Mouse (Mus musculus) limb, embryonic 10.5 days (tissue): Measurements from ENCODE around the gene Islr. TPM values are rescaled to one million over a fixed set of nuclear protein-coding genes. Genes with fewer than 3 reads are reported as not detected.

Experiments
- DNase-seq: peaks from one replicate; pipeline ENCODE4 v3.0.0-alpha.2; 2017; ENCODE audit warnings: low spot score
- H3K27ac ChIP-seq: fragments of 300-500 bp; sonication (generic); 2 replicates; pipeline ENCODE4 v1.5.1; 2016; ENCODE audit warnings: mild to moderate bottlenecking
- H3K27me3 ChIP-seq: fragments of 300-500 bp; sonication (generic); 2 replicates; pipeline ENCODE4 v1.6.1; 2016; ENCODE audit warnings: low read depth, mild to moderate bottlenecking; ENCODE audit not compliant: poor library complexity, severe bottlenecking
- H3K36me3 ChIP-seq: fragments of 300-500 bp; sonication (generic); 2 replicates; pipeline ENCODE4 v1.6.1; 2016; ENCODE audit warnings: mild to moderate bottlenecking, moderate library complexity
- H3K4me1 ChIP-seq: fragments of 300-500 bp; sonication (generic); 2 replicates; pipeline ENCODE4 v1.6.1; 2016
- H3K4me3 ChIP-seq: fragments of 300-500 bp; sonication (generic); 2 replicates; pipeline ENCODE4 v1.5.1; 2016; ENCODE audit warnings: mild to moderate bottlenecking, moderate library complexity
- H3K9me3 ChIP-seq: fragments of 300-500 bp; sonication (generic); replicated peaks from 2 replicates; pipeline ENCODE4 v1.6.1; 2016; ENCODE audit warnings: mild to moderate bottlenecking
- WGBS: fragments of 180-500 bp; shearing (Covaris S2); methylation state at CpG from one replicate; pipeline ENCODE4 v1.1.7; 2016; 5-methylcytosine and 5-hydroxymethylcytosine counted together
- polyA plus RNA-seq: library from polyadenylated mRNA; unstranded; fragments of >200 nt; fragmentation: Nextera tagmentation; extraction: Ambion mirVana; gene quantifications from 2 replicates; pipeline ENCODE4 v1.2.1, GENCODE M21; 2016

Islr gene
- polyA plus RNA-seq, 1 experiment from 2014 or later: 33.2 TPM

DNA sequence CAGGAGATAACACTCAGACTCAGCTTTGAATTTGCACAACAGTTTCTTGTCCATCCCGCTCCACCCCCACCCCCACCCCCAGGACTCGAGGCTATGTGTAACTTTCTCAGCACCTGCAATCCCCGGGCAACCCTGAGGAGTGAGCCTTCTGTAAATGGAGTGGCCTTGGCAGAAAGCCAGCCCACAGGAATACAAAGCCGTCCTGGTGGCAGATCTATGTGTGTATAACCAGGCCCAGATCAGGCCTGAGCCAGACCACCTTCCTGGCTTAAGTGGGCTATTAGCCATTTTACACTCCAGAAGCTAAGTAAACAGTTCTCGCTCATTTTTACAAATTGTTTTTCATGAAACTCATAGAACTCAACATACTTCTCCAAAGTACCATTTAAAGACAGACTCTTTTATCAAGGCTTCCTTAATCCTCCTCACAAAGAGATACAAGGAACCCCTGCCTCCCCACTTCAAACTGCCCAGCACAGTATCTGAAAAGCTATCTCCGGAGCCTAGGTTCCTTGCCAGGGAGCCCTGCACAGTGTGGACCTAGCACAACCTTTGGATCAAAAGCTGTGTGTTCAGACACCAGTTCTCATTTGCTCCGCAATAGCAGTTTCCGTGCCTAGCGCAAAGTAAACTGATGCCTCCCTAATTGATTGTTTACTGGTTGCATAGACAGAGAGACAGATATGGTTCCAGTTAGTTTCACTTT lies 37.8 kb upstream of the Islr start:
- 70% methylated on average over 9 of the region's 9 CpGs for WGBS
- no peak overlapping the region for H3K4me3 ChIP-seq
- H3K4me1 ChIP-seq: peaks cover 10% of the 10 kb centered on the region
- H3K27me3 ChIP-seq: no peaks in the 10 kb centered on the region
- no peaks in the 10 kb centered on the region for H3K9me3 ChIP-seq
- no peak overlapping the region for H3K27ac ChIP-seq
- peaks cover 31% of the 10 kb centered on the region for H3K36me3 ChIP-seq
- no peak for DNase-seq

DNA sequence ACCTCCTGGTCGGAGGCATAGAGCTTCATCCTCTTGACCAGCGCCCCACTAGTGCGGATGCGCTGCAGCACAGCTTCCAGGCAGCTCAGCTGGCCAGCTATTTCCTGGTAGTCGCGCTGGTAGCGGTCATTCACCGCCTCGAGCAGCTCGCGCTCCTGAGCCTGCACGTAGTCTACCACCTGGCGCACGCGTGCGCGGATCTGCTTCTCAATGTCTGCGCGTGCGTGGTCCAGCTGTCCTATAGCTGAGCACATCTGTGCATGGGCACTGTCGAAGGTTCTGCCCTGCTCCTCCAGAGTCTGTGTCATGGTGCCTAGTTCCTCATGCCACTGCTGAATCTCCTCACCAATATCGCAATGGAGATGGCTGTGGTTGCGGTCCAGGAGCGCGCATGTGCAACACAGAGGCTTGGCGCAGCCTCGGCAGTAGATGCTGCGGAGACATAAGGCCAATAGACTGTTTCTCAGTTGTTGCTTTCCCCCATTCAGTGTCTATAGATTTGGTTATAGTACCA lies 30.5 kb upstream of the Islr start:
- H3K36me3 ChIP-seq: peaks cover 56% of the 10 kb centered on the region

DNA sequence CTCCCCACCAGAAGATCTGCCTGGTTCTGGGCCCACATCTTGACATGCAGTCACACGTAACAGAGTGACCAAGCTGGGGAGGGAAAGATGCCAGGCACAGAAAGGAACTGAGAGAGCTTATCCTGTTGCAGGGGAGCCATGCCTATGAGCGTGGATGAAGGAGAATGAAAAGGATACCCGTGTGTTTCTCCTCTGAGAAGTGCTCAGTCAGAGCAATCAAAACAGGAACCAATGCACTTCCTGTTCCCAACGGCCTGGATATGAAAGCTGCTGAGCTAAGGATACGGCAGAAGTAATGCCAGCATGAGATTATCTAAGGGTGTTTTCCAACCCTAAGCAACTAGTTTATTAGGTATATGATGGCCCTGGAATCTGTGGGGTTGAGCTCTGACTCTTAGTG lies 28.3 kb upstream of the Islr start:
- Histone ChIP-seq H3K27ac (peak overlapping the region; percentile 7; the same call in 1 of the 2 replicates), H3K27me3 (no peaks in the 10 kb centered on the region), H3K4me1 (peaks cover 16% of the 10 kb centered on the region; the same call in 1 of the 2 replicates), H3K36me3 (peaks cover 77% of the 10 kb centered on the region), H3K4me3 (no peak overlapping the region), H3K9me3 (no peaks in the 10 kb centered on the region)
- 79% methylated on average over 5 of the region's 5 CpGs for WGBS
- no peak for DNase-seq

More for the DNA sequence above, 30.5 kb upstream of the Islr start:
- Histone ChIP-seq H3K27ac (no peak overlapping the region), H3K4me1 (peaks cover 16% of the 10 kb centered on the region; the same call in 1 of the 2 replicates), H3K4me3 (no peak overlapping the region), H3K27me3 (no peaks in the 10 kb centered on the region), H3K9me3 (no peaks in the 10 kb centered on the region)
- DNase-seq: no peak
- 97% methylated on average over 28 of the region's 28 CpGs for WGBS

DNA sequence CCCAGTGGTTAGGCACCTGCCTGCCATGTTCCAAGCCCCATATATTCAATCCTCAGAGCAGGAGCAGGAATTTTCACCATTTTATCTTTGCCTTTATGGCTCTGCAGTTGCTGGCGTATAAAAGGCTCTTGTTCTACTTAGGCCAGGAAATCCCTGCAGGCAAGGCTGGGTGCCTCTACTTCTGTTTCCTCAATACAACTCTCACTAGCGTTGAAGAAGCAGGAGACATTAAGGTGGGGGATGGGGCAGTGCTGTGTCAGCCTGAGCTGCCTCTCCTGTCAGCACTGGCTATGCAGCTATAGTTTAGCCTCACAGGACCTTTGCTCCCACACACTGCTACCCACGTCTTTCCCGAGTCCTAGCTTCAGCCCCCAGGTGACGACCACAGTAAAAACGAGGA lies 27.6 kb upstream of the Islr start:
- no peak overlapping the region for H3K4me3 ChIP-seq
- H3K36me3 ChIP-seq: peaks cover 81% of the 10 kb centered on the region
- WGBS: 75% methylated on average over 6 of the region's 6 CpGs
- DNase-seq: no peak
- peak overlapping the region; percentile 7; the same call in 1 of the 2 replicates for H3K27ac ChIP-seq
- H3K9me3 ChIP-seq: no peaks in the 10 kb centered on the region
- no peaks in the 10 kb centered on the region for H3K27me3 ChIP-seq
- peaks cover 16% of the 10 kb centered on the region; the same call in 1 of the 2 replicates for H3K4me1 ChIP-seq

DNA sequence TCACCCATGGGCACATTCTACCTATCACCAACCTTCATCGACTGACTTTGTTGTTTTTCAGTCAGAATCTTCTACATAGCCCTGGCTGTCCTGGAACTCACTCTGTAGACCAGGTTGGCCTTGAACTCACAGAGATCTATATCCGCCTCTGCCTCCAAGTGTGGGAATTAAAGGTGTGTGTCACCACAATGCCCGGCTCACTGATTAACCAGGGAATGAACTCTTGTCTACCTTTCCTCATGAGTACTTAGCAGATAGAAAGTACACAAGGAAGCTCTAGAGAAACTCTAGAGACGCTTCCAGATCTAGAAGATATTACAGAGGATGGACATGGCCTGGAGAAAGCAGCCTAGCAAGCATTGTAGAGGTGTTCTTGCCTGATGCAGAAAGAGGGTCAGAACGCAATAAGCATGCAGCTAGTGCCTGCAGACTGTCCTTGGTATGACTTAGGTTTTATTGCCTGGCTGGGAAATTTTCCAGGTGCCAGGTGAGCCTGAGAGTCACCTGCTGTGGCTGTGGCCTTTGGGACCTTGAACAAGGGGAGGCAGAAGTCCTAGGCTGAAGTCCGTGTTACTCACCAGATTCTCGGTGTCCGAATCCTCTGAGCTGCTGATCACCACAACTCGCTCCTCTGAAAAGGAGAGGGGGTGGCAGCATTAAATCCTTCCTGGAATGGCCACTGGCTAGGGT lies 24.8 kb upstream of the Islr start:
- Histone ChIP-seq H3K4me1 (peaks cover 16% of the 10 kb centered on the region; the same call in 1 of the 2 replicates), H3K4me3 (no peak overlapping the region), H3K9me3 (no peaks in the 10 kb centered on the region), H3K27ac (no peak overlapping the region; the same call in 1 of the 2 replicates), H3K27me3 (no peaks in the 10 kb centered on the region), H3K36me3 (peaks cover 90% of the 10 kb centered on the region)
- DNase-seq: no peak
- 96% methylated on average over 9 of the region's 9 CpGs for WGBS

DNA sequence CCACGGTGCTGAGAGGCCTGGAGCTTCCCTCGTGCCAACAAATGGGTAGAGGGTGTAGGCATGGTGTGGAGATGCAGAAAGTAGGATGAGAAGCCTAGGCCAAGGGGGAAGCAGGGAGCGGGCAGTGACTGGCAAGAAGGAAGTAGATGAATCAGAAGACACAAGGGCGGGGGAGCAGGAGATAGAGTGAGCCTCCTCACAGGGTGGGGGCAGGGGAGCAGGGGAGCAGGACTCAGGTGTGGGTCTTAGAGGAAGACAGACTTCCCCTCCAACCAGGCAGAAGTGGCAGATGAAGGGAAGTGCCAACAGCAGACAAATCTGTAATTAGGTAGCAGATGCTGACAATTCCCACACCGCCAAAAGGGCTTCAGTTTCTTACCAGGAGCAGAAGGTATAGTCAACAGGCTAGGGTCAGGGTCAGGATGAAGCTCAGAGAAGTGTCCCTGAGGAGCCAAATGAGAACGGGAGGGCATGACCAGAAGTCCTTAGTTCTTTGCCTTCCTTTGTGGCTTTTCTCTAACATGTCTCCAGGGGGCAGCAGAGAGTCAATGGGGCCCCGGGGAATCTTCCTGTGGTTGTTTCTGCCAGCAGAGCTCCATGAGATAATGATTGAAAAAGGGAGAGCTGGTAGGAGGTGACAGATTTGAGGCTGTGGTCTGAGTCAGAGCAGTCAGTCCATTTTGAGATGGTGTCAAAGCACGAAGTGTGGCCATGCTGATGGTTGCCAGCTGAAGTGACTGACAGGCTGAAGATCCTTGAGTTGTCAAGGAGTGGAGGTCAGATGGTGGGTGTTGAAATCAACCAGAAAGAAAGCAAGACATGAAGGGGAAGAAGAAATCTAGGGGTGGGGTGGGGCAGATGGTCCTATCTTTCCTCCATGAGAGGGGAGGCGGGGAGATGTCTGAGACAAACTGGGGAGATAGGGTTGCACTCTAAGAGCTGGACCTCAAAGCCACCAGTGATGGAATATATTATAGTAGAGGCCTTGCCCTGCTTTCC lies 22.1 kb upstream of the Islr start:
- 66% methylated on average over 9 of the region's 9 CpGs for WGBS
- H3K36me3 ChIP-seq: peaks cover 87% of the 10 kb centered on the region
- DNase-seq: peak; percentile 58

DNA sequence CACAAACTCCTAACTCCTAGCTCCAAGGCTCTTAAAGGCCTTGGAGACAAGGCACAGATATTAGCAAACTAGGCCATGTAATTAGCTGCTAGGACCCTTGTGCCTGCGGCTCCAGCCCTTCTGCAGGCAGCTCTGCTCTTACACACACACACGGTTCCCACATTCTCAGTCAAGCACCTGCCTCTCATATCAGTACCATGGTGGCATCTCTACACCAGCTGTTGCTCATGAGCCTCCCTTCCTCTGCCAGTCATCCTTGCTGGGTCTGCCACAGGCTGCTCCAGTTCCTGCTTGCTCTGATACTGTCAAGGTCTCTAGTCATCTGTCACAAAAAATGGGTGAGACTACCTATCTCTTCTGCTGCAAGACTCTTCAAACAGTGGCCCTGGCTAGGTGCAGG lies 20.2 kb upstream of the Islr start:
- Histone ChIP-seq H3K27ac (no peak overlapping the region), H3K9me3 (no peaks in the 10 kb centered on the region), H3K27me3 (no peaks in the 10 kb centered on the region), H3K4me1 (no peaks in the 10 kb centered on the region), H3K4me3 (no peak overlapping the region), H3K36me3 (peaks cover 84% of the 10 kb centered on the region)
- no peak for DNase-seq
- 93% methylated on average over 2 of the region's 2 CpGs for WGBS

More for the DNA sequence above, 22.1 kb upstream of the Islr start:
- Histone ChIP-seq H3K27me3 (no peaks in the 10 kb centered on the region), H3K9me3 (no peaks in the 10 kb centered on the region), H3K4me1 (no peaks in the 10 kb centered on the region), H3K27ac (no peak overlapping the region), H3K4me3 (no peak overlapping the region)

DNA sequence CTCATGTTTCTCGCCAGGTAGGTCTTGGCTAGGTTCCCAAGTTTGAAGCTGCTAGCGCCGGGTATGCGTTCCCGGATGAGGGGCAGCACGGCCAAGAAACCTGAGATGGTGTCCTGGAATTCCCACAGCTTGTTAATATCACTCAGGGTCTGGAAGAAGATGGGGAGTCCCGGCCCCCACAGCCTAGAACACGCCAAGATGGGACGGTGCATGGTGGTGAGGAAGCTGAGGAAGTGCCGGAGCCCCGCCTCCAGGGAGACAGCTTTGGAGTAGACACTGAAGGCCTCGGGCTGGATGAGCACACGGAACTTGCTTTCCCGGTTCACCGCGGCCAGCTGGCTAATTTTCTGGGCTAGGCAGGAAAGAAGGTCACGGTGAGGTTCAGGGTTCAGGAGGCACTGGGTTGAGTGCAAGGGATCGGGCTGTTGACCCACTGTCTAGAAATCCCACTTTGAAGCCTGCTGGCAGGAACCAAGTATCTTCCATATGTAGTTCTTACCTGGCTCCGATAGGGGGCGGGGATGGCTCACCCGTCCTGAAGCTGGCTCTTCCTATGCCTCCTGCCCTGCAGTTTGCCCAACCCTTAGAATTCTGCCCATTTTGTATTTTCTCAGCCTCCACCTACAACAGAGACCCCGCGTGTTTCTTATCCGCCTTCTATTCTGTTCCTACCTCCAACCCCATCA lies 16.3 kb upstream of the Islr start:
- peaks cover 54% of the 10 kb centered on the region for H3K36me3 ChIP-seq
- H3K27me3 ChIP-seq: no peaks in the 10 kb centered on the region
- peaks cover 11% of the 10 kb centered on the region for H3K4me1 ChIP-seq
- H3K9me3 ChIP-seq: no peaks in the 10 kb centered on the region
- no peak overlapping the region for H3K27ac ChIP-seq
- DNase-seq: peak; percentile 47
- 74% methylated on average over 24 of the region's 24 CpGs for WGBS
- H3K4me3 ChIP-seq: no peak overlapping the region

DNA sequence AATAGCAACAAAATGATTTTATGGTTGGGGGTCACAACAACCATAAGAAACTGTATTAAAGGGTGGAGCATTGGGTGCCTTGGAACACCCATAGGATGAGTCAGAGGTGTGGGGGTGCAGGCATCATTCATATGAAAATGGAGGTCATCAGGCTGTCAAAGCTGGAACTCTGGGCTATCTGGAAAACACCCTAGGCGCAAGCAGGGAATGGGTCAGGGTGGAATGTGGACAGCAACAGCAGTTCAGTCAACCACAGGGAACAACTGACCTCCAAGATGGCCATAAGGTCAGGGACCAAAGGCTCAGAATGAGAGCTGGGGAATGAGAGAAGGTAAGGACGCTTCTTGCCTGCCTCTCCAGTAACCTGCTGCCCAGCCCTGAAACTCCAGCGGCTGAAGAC lies 14.4 kb upstream of the Islr start:
- DNase-seq: no peak
- Histone ChIP-seq H3K36me3 (peaks cover 45% of the 10 kb centered on the region), H3K27me3 (no peaks in the 10 kb centered on the region), H3K4me3 (no peak overlapping the region), H3K9me3 (no peaks in the 10 kb centered on the region), H3K4me1 (peaks cover 27% of the 10 kb centered on the region), H3K27ac (no peak overlapping the region)
- 92% methylated on average over 3 of the region's 3 CpGs for WGBS

DNA sequence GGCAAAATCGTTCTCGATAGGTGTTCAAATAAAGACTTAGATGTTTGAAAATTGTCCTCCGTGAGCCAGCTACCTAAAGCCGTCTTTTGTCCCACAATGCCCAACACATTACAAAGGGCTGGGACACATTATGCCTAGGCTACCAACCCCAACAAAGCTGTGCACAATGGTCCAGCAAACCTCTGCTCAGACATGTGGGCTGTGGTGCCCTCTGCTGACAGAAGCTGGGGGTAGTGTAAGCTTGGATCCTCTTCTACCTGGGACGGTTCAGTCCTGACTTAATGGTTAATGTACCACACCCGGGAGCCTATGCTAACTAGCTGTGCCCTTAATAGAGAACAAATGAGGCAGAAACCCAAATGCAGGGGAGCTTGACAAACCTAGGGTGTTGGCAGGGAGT lies 12.3 kb upstream of the Islr start:
- no peak overlapping the region for H3K4me3 ChIP-seq
- H3K27ac ChIP-seq: no peak overlapping the region
- no peaks in the 10 kb centered on the region for H3K9me3 ChIP-seq
- peaks cover 32% of the 10 kb centered on the region for H3K4me1 ChIP-seq
- peak; percentile 64 for DNase-seq
- 58% methylated on average over 6 of the region's 6 CpGs for WGBS
- H3K27me3 ChIP-seq: peaks cover 10% of the 10 kb centered on the region; the same call in 1 of the 2 replicates
- peaks cover 24% of the 10 kb centered on the region for H3K36me3 ChIP-seq

DNA sequence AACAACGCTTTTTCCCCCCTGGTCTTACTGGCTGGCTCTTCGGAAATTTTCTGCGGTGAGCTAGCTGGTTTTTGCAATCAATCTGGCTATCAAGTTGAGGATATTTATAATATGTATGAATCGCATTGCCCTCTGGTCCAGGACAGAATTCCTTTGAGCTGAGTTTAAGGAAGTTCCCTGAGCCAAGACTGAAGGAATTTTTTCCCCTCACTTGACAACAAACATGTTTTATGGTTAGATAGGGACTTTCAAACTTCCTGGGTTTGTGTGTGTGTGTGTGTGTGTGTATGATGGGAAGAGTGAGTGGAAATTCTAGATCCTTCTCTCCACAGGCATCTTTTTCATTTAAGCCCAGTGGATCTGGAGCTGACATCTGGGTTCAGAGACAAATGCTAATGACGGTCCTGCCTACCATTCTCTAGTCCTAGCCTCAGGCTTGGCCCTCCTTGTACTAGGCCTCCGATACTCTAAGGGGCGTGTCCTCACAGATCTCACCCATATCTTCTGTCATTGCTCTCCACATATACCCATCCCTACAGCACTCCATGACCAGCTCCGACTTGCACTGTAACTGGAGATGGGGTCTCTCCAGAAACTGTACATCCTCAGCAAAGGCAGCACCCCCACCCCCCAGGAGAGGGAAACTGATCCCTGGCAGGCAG lies 10.5 kb upstream of the Islr start:
- 67% methylated on average over 8 of the region's 8 CpGs for WGBS
- Histone ChIP-seq H3K4me3 (no peak overlapping the region), H3K27ac (no peak overlapping the region), H3K4me1 (peaks cover 32% of the 10 kb centered on the region), H3K9me3 (no peaks in the 10 kb centered on the region), H3K36me3 (peaks cover 9% of the 10 kb centered on the region), H3K27me3 (peaks cover 10% of the 10 kb centered on the region; the same call in 1 of the 2 replicates)
- no peak for DNase-seq
